Mouse (Mus musculus): ENCODE measurements at regions not wholly inside any gene's neighbourhood (a gene's known extent, or its start where the extent isn't known, plus 50 kb on each side); places are given as distances from the start of the nearest gene placed in this dataset.

- H3K27ac ChIP-seq (ENCODE audit: control insufficient read depth, low read depth, low read length): no peak overlapping the region
- no peaks in the 10 kb centered on the region for H3K9me3 ChIP-seq (replicated peaks; ENCODE audit: insufficient read depth, low read length)
- no peaks in the 10 kb centered on the region for H3K36me3 ChIP-seq (ENCODE audit: control insufficient read depth in 1 of 2, insufficient read depth in 2 of 2, low read length in 2 of 2)
- DNase-seq (ENCODE audit: low read depth, low spot score): no peak
- H3K27me3 ChIP-seq (ENCODE audit: control insufficient read depth in 1 of 2, insufficient read depth in 2 of 2, low read length in 2 of 2): no peaks in the 10 kb centered on the region; a peak in 1 of 4 replicates
- H3K79me2 ChIP-seq (ENCODE audit: control insufficient read depth, insufficient read depth, low read length, poor library complexity): no peaks in the 10 kb centered on the region
- no peaks in the 10 kb centered on the region for H3K4me1 ChIP-seq (ENCODE audit: control insufficient read depth in 1 of 2, insufficient read depth in 2 of 2, low read length in 2 of 2)
- TF ChIP-seq MAX (IDR thresholded peaks at IDR 0.05; ENCODE audit: low read length) (no peak), ZKSCAN1 (IDR thresholded peaks at IDR 0.05; ENCODE audit: low read depth, low read length) (no peak), TAL1 (IDR thresholded peaks at IDR 0.05; ENCODE audit: low read length) (no peak)
- H3K9ac ChIP-seq (ENCODE audit: control insufficient read depth, low read depth, low read length, poor library complexity, severe bottlenecking): no peak overlapping the region
- no peak overlapping the region for H3K4me3 ChIP-seq (ENCODE audit: control insufficient read depth in 1 of 2, insufficient read depth in 1 of 2, low read depth in 2 of 2, low read length in 2 of 2)
Observed at GRCm38 (mm10) chr15:62397009-62397408, 1448.0 kb downstream of the Gsdmc2 start.

- no peak overlapping the region for H3K27ac ChIP-seq (ENCODE audit: control insufficient read depth, low read depth, low read length)
- H3K36me3 ChIP-seq (ENCODE audit: control insufficient read depth in 1 of 2, insufficient read depth in 2 of 2, low read length in 2 of 2): no peaks in the 10 kb centered on the region
- H3K9ac ChIP-seq (ENCODE audit: control insufficient read depth, low read depth, low read length, poor library complexity, severe bottlenecking): no peak overlapping the region
- H3K27me3 ChIP-seq (ENCODE audit: control insufficient read depth in 1 of 2, insufficient read depth in 2 of 2, low read length in 2 of 2): no peaks in the 10 kb centered on the region; a peak in 2 of 4 replicates
- H3K9me3 ChIP-seq (replicated peaks; ENCODE audit: insufficient read depth, low read length): no peaks in the 10 kb centered on the region
- DNase-seq (ENCODE audit: low read depth, low spot score): no peak
- TF ChIP-seq GATA1 (IDR thresholded peaks at IDR 0.05; ENCODE audit: low read depth, low read length) (no peak), USF1 (IDR thresholded peaks at IDR 0.05; ENCODE audit: low read depth, low read length) (no peak), EP300 (IDR thresholded peaks at IDR 0.05; ENCODE audit: low read depth in 1 of 2, low read length in 2 of 2) (no peak), CTCF (IDR thresholded peaks at IDR 0.05 in 2 of 3, conservative IDR thresholded peaks at IDR 0.05 in 1 of 3; ENCODE audit: control insufficient read depth in 1 of 3, insufficient read depth in 1 of 3, low read depth in 2 of 3, low read length in 3 of 3, poor library complexity in 1 of 3, severe bottlenecking in 1 of 3) (no peak; a peak in 1 of 6 replicates), RAD21 (IDR thresholded peaks at IDR 0.05; ENCODE audit: low read depth, low read length) (no peak), MAZ (IDR thresholded peaks at IDR 0.05; ENCODE audit: low read depth, low read length) (no peak), POLR2AphosphoS2 (IDR thresholded peaks at IDR 0.05; ENCODE audit: low read length) (no peak), UBTF (IDR thresholded peaks at IDR 0.05; ENCODE audit: borderline replicate concordance, insufficient read depth, low read depth, low read length) (no peak), SMC3 (IDR thresholded peaks at IDR 0.05; ENCODE audit: low read depth, low read length) (no peak), HCFC1 (IDR thresholded peaks at IDR 0.05; ENCODE audit: low read depth, low read length) (no peak), ELF1 (IDR thresholded peaks at IDR 0.05; ENCODE audit: low read depth, low read length) (no peak), MYB (IDR thresholded peaks at IDR 0.05; ENCODE audit: low read depth, low read length) (no peak), ETS1 (IDR thresholded peaks at IDR 0.05; ENCODE audit: low read depth, low read length) (no peak)
- H3K4me1 ChIP-seq (ENCODE audit: control insufficient read depth in 1 of 2, insufficient read depth in 2 of 2, low read length in 2 of 2): no peaks in the 10 kb centered on the region
- H3K4me3 ChIP-seq (ENCODE audit: control insufficient read depth in 1 of 2, insufficient read depth in 1 of 2, low read depth in 2 of 2, low read length in 2 of 2): no peak overlapping the region
- no peaks in the 10 kb centered on the region for H3K79me2 ChIP-seq (ENCODE audit: control insufficient read depth, insufficient read depth, low read length, poor library complexity)
Observed at GRCm38 (mm10) chr15:62395377-62395776, 1449.6 kb downstream of the Gsdmc2 start.

GRCm38 (mm10) chr15:62393416-62393815 lies 1451.6 kb downstream of the Gsdmc2 start:
- Histone ChIP-seq H3K4me1 (ENCODE audit: control insufficient read depth in 1 of 2, insufficient read depth in 2 of 2, low read length in 2 of 2) (no peaks in the 10 kb centered on the region), H3K79me2 (ENCODE audit: control insufficient read depth, insufficient read depth, low read length, poor library complexity) (no peaks in the 10 kb centered on the region), H3K36me3 (ENCODE audit: control insufficient read depth in 1 of 2, insufficient read depth in 2 of 2, low read length in 2 of 2) (no peaks in the 10 kb centered on the region), H3K27ac (ENCODE audit: control insufficient read depth, low read depth, low read length) (no peak overlapping the region), H3K9ac (ENCODE audit: control insufficient read depth, low read depth, low read length, poor library complexity, severe bottlenecking) (no peak overlapping the region), H3K4me3 (ENCODE audit: control insufficient read depth in 1 of 2, insufficient read depth in 1 of 2, low read depth in 2 of 2, low read length in 2 of 2) (no peak overlapping the region), H3K27me3 (ENCODE audit: control insufficient read depth in 1 of 2, insufficient read depth in 2 of 2, low read length in 2 of 2) (no peaks in the 10 kb centered on the region; a peak in 2 of 4 replicates), H3K9me3 (replicated peaks; ENCODE audit: insufficient read depth, low read length) (no peaks in the 10 kb centered on the region)
- no peak for TF ChIP-seq E2F4 (IDR thresholded peaks at IDR 0.05; ENCODE audit: borderline replicate concordance, low read depth, low read length)
- TF ChIP-seq ELF1 (IDR thresholded peaks at IDR 0.05; ENCODE audit: low read depth, low read length): no peak
- no peak for TF ChIP-seq MAZ (IDR thresholded peaks at IDR 0.05; ENCODE audit: low read depth, low read length)
- no peak for TF ChIP-seq POLR2AphosphoS5 (IDR thresholded peaks at IDR 0.05; ENCODE audit: borderline replicate concordance, low read depth, low read length)
- no peak for TF ChIP-seq MAX (IDR thresholded peaks at IDR 0.05; ENCODE audit: low read length)
- TF ChIP-seq EP300 (IDR thresholded peaks at IDR 0.05; ENCODE audit: low read depth in 1 of 2, low read length in 2 of 2): no peak
- no peak for TF ChIP-seq ZMIZ1 (IDR thresholded peaks at IDR 0.05; ENCODE audit: low read depth, low read length)
- TF ChIP-seq NRF1 (IDR thresholded peaks at IDR 0.05; ENCODE audit: insufficient read depth, low read depth, low read length, poor library complexity, severe bottlenecking): no peak
- no peak for TF ChIP-seq CHD1 (IDR thresholded peaks at IDR 0.05; ENCODE audit: low read depth, low read length)
- no peak for TF ChIP-seq CHD2 (IDR thresholded peaks at IDR 0.05; ENCODE audit: low read length)
- TF ChIP-seq ZNF384 (IDR thresholded peaks at IDR 0.05; ENCODE audit: low read depth, low read length): no peak
- TF ChIP-seq ETS1 (IDR thresholded peaks at IDR 0.05; ENCODE audit: low read depth, low read length): no peak
- no peak for TF ChIP-seq MAFK (IDR thresholded peaks at IDR 0.05; ENCODE audit: borderline replicate concordance, low read depth, low read length)
- no peak for TF ChIP-seq ZC3H11A (IDR thresholded peaks at IDR 0.05; ENCODE audit: low read depth, low read length)
- TF ChIP-seq JUND (IDR thresholded peaks at IDR 0.05; ENCODE audit: low read depth, low read length): no peak
- TF ChIP-seq USF1 (IDR thresholded peaks at IDR 0.05; ENCODE audit: low read depth, low read length): no peak
- DNase-seq (ENCODE audit: low read depth, low spot score): no peak
